Mouse (Mus musculus) heart, postnatal 0 days (tissue): Measurements from ENCODE around the gene Prss45. TPM values are rescaled to one million over a fixed set of nuclear protein-coding genes. Genes with fewer than 3 reads are reported as not detected.

Experiments
- ATAC-seq: fragments of 200-750 bp; cut with Nextera tagmentation; 2 replicates; pipeline ENCODE4 v1.8.0; 2017; ENCODE audit warnings: low read depth, moderate number of reproducible peaks, moderate library complexity; ENCODE audit not compliant: insufficient read depth
- DNase-seq: peaks from one replicate; pipeline ENCODE4 v3.0.0-alpha.2; 2016; ENCODE audit warnings: low spot score
- H3K27ac ChIP-seq: fragments of 300-500 bp; sonication (generic); 2 replicates; pipeline ENCODE4 v1.5.1; 2014; ENCODE audit warnings: low read depth, mild to moderate bottlenecking
- H3K27me3 ChIP-seq: fragments of 300-500 bp; sonication (generic); 2 replicates; pipeline ENCODE4 v1.6.1; 2014; ENCODE audit warnings: low read length, mixed read lengths; ENCODE audit not compliant: control insufficient read depth, insufficient read depth
- H3K36me3 ChIP-seq: fragments of 300-500 bp; sonication (generic); replicated peaks from 2 replicates; pipeline ENCODE4 v1.6.1; 2014; ENCODE audit warnings: low read length, mixed read lengths; ENCODE audit not compliant: control insufficient read depth, insufficient read depth
- H3K4me1 ChIP-seq: fragments of 300-500 bp; sonication (generic); 2 replicates; pipeline ENCODE4 v1.6.1; 2014; ENCODE audit warnings: antibody characterized with exemption; ENCODE audit not compliant: control insufficient read depth, insufficient read depth
- H3K4me2 ChIP-seq: fragments of 300-500 bp; sonication (generic); 2 replicates; pipeline ENCODE4 v1.6.1; 2014; ENCODE audit warnings: low read depth, mild to moderate bottlenecking, low read length, moderate library complexity
- H3K4me3 ChIP-seq: fragments of 300-500 bp; sonication (generic); 2 replicates; pipeline ENCODE4 v1.5.1; 2014; ENCODE audit warnings: low read depth, low read length
- H3K9ac ChIP-seq: fragments of 300-500 bp; sonication (generic); replicated peaks from 2 replicates; pipeline ENCODE4 v1.6.1; 2014; ENCODE audit warnings: low read depth, low read length, mixed read lengths
- H3K9me3 ChIP-seq: fragments of 300-500 bp; sonication (generic); replicated peaks from 2 replicates; pipeline ENCODE4 v1.6.1; 2016; ENCODE audit warnings: low read length; ENCODE audit not compliant: control insufficient read depth
- CTCF ChIP-seq: IDR thresholded peaks from 2 replicates; pipeline ENCODE4 v1.5.1; 2016; ENCODE audit warnings: antibody characterized with exemption, control low read depth, low read depth
- EP300 ChIP-seq: IDR thresholded peaks from 2 replicates; pipeline ENCODE4 v1.6.1; 2016; ENCODE audit warnings: antibody characterized with exemption, low read depth
- WGBS: fragments of 180-500 bp; shearing (Covaris S2); extraction: QIAGEN DNeasy Blood & Tissue Kit; methylation state at CpG from one replicate; pipeline ENCODE4 v1.1.7; 2014; 5-methylcytosine and 5-hydroxymethylcytosine counted together
- polyA plus RNA-seq: library from polyadenylated mRNA; unstranded; fragments of >200 nt; fragmentation: Nextera tagmentation; extraction: Ambion mirVana; gene quantifications from 2 replicates; pipeline ENCODE4 v1.2.1, GENCODE M21; 2015
- total RNA-seq: library from RNA; depleted of rRNA; stranded (reverse); fragments of >200 nt; gene quantifications from 2 replicates; pipeline ENCODE4 v1.2.3, GENCODE M21; 2014; ENCODE audit warnings: low replicate concordance

Prss45 gene
- total and polyA plus RNA-seq, 2 experiments from 2014 or later = 0.15 TPM; not detected in 1

GRCm38 (mm10) chr9:110875288-110875695 lies 40.9 kb downstream of the Prss45 start:
- no peak overlapping the region for H3K4me2 ChIP-seq
- no peak overlapping the region for H3K4me3 ChIP-seq
- H3K27me3 ChIP-seq = peaks cover 16% of the 10 kb centered on the region
- H3K4me1 ChIP-seq = peaks cover 34% of the 10 kb centered on the region
- no peaks in the 10 kb centered on the region for H3K36me3 ChIP-seq
- no peak for DNase-seq
- TF ChIP-seq EP300 (no peak), CTCF (no peak)
- no peak overlapping the region for H3K9ac ChIP-seq
- no peak overlapping the region for H3K27ac ChIP-seq
- 44% methylated on average over 5 of the region's 6 CpGs for WGBS
- H3K9me3 ChIP-seq = no peaks in the 10 kb centered on the region
- no peak for ATAC-seq

DNA sequence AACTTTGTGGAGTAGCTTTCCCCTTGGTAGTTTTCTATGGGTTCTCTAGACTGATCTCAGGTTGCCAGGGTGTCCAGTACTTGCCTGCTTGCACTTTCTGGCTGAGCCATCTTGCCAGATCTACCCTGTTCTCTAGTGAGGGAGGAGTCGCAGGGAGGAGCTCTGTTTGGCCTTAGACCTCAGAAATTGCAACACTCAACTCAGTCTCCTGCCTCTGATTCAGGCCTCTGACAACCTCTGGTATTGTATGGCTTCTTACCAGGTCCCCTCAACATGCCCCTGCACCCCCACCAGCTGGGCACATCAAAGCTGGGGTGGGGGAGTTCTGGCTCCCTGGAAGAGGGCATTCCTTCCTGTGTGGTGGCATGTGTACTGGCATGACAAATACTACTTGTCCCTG lies 43.0 kb downstream of the Prss45 start:
- H3K4me1 ChIP-seq = peaks cover 34% of the 10 kb centered on the region
- H3K4me3 ChIP-seq = no peak overlapping the region
- ATAC-seq = no peak
- TF ChIP-seq CTCF (no peak), EP300 (no peak)
- peak overlapping the region; percentile 69 for H3K27ac ChIP-seq
- no peaks in the 10 kb centered on the region for H3K9me3 ChIP-seq
- 86% methylated on average over 1 of the region's 1 CpGs for WGBS
- no peak overlapping the region for H3K9ac ChIP-seq
- H3K4me2 ChIP-seq = no peak overlapping the region
- no peak for DNase-seq
- peaks cover 16% of the 10 kb centered on the region for H3K27me3 ChIP-seq
- H3K36me3 ChIP-seq = no peaks in the 10 kb centered on the region

- H3K4me1 ChIP-seq = peaks cover 34% of the 10 kb centered on the region
- peak overlapping the region; percentile 69 for H3K27ac ChIP-seq
- no peaks in the 10 kb centered on the region for H3K9me3 ChIP-seq
- TF ChIP-seq CTCF (no peak), EP300 (no peak)
- H3K27me3 ChIP-seq = peaks cover 15% of the 10 kb centered on the region
- 40% methylated on average over 5 of the region's 5 CpGs for WGBS
- DNase-seq = peak; percentile 86
- no peak overlapping the region for H3K9ac ChIP-seq
- peak; percentile 80 for ATAC-seq
- 0 out of 2 replicates have a peak overlapping the region, but pooled peaks have one; percentile 0 for H3K4me2 ChIP-seq
- H3K4me3 ChIP-seq = no peak overlapping the region
- H3K36me3 ChIP-seq = no peaks in the 10 kb centered on the region
Measured at GRCm38 (mm10) chr9:110877888-110878287, 43.5 kb downstream of the Prss45 start.

- WGBS = 13% methylated on average over 12 of the region's 12 CpGs
- TF ChIP-seq EP300 (no peak), CTCF (no peak)
- peaks cover under 1% of the 10 kb centered on the region; the same call in 1 of the 2 replicates for H3K36me3 ChIP-seq
- H3K27me3 ChIP-seq = peaks cover under 1% of the 10 kb centered on the region; the same call in 1 of the 2 replicates
- H3K4me1 ChIP-seq = peaks cover 24% of the 10 kb centered on the region
- H3K9me3 ChIP-seq = no peaks in the 10 kb centered on the region
- ATAC-seq (peak; percentile 25), DNase-seq (no peak)
- H3K4me2 ChIP-seq = peak within 1 kb of the TSS; percentile 74
- peak within 1 kb of the TSS; percentile 54 for H3K9ac ChIP-seq
- peak within 1 kb of the TSS; percentile 58 for H3K4me3 ChIP-seq
- H3K27ac ChIP-seq = peak within 1 kb of the TSS; percentile 80
Measured at GRCm38 (mm10) chr9:110879191-110879920, 45.0 kb downstream of the Prss45 start, which contains the start of gene Als2cl. Gene Als2cl (plus strand): TSS chr9:110879870.

DNA sequence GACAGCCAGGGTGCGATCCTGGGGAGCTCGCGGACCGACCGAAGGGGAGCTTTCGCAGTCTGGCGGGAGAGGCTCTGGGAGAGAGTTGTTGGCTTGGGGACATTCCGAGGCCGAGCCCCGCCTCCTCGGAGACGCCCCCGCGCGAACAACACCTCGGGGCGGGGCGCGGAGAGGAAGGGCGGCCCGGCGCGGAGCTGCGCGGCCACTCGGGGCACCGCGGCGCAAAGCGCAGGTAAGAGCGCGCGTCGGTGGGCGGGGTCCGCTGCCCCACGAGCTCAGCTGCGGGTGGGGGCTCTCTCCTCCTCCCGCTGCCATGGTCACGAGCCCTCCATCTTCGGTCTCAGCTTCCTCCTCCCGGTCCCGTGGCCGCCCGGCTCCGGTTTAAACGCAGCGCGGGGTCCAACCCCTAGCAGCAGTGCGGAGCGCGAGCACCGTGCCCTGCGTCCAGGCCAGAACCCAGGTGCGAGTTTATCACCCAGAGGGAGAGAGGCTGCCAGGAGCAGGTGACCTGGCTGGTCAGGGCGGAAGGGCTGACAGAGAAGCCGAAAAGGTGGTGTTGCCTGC lies 45.7 kb downstream of the Prss45 start, which contains the start of gene Tmie:
Gene Tmie (minus strand): TSS at position 116 of the 564 bp plus-strand sequence.
- Histone ChIP-seq H3K4me1 (peaks cover 23% of the 10 kb centered on the region), H3K9ac (peak within 1 kb of the TSS; percentile 54), H3K36me3 (peaks cover 5% of the 10 kb centered on the region; the same call in 1 of the 2 replicates), H3K4me3 (peak within 1 kb of the TSS; percentile 58), H3K27me3 (no peaks in the 10 kb centered on the region), H3K4me2 (peak within 1 kb of the TSS; percentile 74), H3K9me3 (no peaks in the 10 kb centered on the region), H3K27ac (peak within 1 kb of the TSS; percentile 80)
- WGBS = under 1% methylated on average over 52 of the region's 57 CpGs
- TF ChIP-seq CTCF (no peak), EP300 (no peak)
- ATAC-seq (peak; percentile 76), DNase-seq (peak; percentile 71)
